Mouse (Mus musculus): ENCODE results near the gene Tmem131. TPM values are rescaled to one million over a fixed set of nuclear protein-coding genes. Genes with fewer than 3 reads are reported as not detected.

Tmem131 gene
- total and polyA plus RNA-seq, 2 experiments from 2014 or later, result 3.9 to 10.1 TPM

DNA sequence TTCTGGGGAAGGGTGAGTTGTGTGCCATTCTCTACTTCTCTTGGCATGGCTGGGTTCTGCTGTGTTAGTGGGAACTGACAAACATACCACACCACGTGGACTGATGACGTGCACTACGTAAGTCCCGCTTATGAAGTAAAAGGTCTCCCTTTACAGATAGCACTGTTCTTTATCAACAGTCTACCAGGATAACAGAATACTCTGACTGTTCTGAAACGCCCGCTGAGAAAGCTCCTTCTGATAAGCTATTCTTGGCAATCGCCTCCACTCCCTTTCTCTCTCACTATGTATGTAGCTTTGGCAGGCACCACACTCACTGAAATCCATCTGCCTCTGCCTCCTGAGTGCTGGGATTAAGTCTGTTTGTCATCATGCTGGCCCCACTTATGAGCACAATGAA lies 130.1 kb downstream of the Tmem131 start:
- TF ChIP-seq CTCF (IDR thresholded peaks at IDR 0.05; ENCODE audit: low read depth) (no peak), EP300 (IDR thresholded peaks at IDR 0.05; ENCODE audit: low read depth) (no peak)
- DNase-seq (ENCODE audit: low spot score) (peak; percentile 43), ATAC-seq (ENCODE audit: insufficient read depth, low read depth) (peak; percentile 62)
- no peak overlapping the region for H3K4me3 ChIP-seq (ENCODE audit: low read depth, low read length)
- no peaks in the 10 kb centered on the region for H3K9me3 ChIP-seq (replicated peaks; ENCODE audit: control insufficient read depth, low read length)
- WGBS, result 19% methylated on average over 7 of the region's 7 CpGs
- peaks cover 83% of the 10 kb centered on the region for H3K36me3 ChIP-seq (replicated peaks; ENCODE audit: control insufficient read depth, insufficient read depth, low read length)
- H3K4me1 ChIP-seq (ENCODE audit: control insufficient read depth, insufficient read depth), result no peaks in the 10 kb centered on the region
- no peak overlapping the region for H3K9ac ChIP-seq (replicated peaks; ENCODE audit: low read depth, low read length)
- peak overlapping the region; percentile 15; the same call in 1 of the 2 replicates for H3K4me2 ChIP-seq (ENCODE audit: low read depth, low read length)
- no peaks in the 10 kb centered on the region for H3K27me3 ChIP-seq (ENCODE audit: control insufficient read depth, insufficient read depth, low read length)
- peak overlapping the region; percentile 38; the same call in 1 of the 2 replicates for H3K27ac ChIP-seq (ENCODE audit: low read depth)

DNA sequence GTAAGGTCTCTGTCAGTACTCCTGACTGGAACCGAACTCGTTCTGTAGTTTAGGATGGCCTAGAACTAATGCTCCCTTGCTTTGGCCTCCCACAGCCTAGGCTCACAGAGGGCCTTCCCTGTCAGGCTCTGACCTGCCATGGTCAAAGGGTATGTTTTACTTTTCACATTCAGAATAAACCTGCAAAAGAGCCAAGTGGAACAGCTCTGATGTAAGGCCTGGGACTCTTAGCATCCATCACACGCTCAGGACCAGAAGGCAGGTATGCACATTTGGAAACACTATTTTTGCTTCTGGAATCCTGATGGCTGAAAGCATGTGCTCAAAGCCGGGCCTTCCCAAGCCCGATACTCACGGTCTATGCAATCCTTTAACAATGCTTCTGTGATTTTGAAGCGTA lies 131.7 kb downstream of the Tmem131 start:
- Histone ChIP-seq H3K4me2 (ENCODE audit: low read depth, low read length) (no peak overlapping the region), H3K27me3 (ENCODE audit: control insufficient read depth, insufficient read depth, low read length) (no peaks in the 10 kb centered on the region), H3K27ac (ENCODE audit: low read depth) (no peak overlapping the region), H3K36me3 (replicated peaks; ENCODE audit: control insufficient read depth, insufficient read depth, low read length) (peaks cover 83% of the 10 kb centered on the region), H3K9ac (replicated peaks; ENCODE audit: low read depth, low read length) (no peak overlapping the region), H3K4me1 (ENCODE audit: control insufficient read depth, insufficient read depth) (no peaks in the 10 kb centered on the region), H3K9me3 (replicated peaks; ENCODE audit: control insufficient read depth, low read length) (no peaks in the 10 kb centered on the region), H3K4me3 (ENCODE audit: low read depth, low read length) (no peak overlapping the region)
- DNase-seq (ENCODE audit: low spot score) (no peak), ATAC-seq (ENCODE audit: insufficient read depth, low read depth) (no peak)
- 94% methylated on average over 7 of the region's 7 CpGs for WGBS
- TF ChIP-seq EP300 (IDR thresholded peaks at IDR 0.05; ENCODE audit: low read depth) (no peak), CTCF (IDR thresholded peaks at IDR 0.05; ENCODE audit: low read depth) (no peak)

DNA sequence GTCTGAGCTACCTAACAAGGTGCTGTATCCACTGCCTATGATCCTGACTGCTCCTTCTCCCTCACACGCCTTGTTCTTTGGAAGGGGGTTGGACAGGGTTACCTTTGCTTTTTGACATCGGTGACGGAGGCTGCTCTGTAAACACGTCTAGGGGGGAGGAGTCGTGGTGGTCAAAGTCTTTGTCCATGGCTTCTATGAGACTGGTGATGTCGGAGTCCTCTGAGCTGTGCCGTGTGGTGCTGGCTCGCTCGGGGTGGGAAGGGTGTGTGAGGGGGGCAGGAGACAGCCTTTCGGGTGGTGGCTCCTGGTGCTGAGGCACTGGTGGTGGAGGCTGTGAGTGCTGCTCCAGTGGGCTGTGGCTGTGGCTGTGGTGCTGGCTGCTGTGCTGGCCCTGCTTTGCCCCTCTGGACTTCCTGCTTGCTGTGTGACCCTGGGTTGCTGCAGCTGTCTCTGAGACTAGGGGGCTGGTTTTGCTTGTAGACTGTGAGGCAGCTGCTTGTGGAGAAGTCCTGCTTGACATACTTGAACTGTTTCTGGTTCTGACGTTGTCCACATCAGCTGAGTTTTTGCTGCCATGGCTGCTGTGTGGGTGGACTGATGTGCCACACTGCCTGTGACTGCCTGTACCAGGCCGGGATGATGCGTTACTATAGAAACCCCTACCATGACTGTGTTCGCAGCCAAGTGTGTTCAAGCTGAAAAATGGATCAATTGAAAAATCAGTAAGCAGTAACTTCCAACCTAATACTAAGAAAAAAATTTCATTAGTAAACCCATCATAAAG lies 135.5 kb downstream of the Tmem131 start:
- Histone ChIP-seq H3K4me1 (ENCODE audit: control insufficient read depth, insufficient read depth) (no peaks in the 10 kb centered on the region), H3K27ac (ENCODE audit: low read depth) (no peak overlapping the region), H3K9ac (replicated peaks; ENCODE audit: low read depth, low read length) (no peak overlapping the region), H3K27me3 (ENCODE audit: control insufficient read depth, insufficient read depth, low read length) (no peaks in the 10 kb centered on the region), H3K9me3 (replicated peaks; ENCODE audit: control insufficient read depth, low read length) (no peaks in the 10 kb centered on the region), H3K4me3 (ENCODE audit: low read depth, low read length) (no peak overlapping the region), H3K4me2 (ENCODE audit: low read depth, low read length) (no peak overlapping the region), H3K36me3 (replicated peaks; ENCODE audit: control insufficient read depth, insufficient read depth, low read length) (peaks cover 90% of the 10 kb centered on the region)
- DNase-seq (ENCODE audit: low spot score) (no peak), ATAC-seq (ENCODE audit: insufficient read depth, low read depth) (no peak)
- TF ChIP-seq CTCF (IDR thresholded peaks at IDR 0.05; ENCODE audit: low read depth) (no peak), EP300 (IDR thresholded peaks at IDR 0.05; ENCODE audit: low read depth) (no peak)
- WGBS, result 93% methylated on average over 14 of the region's 14 CpGs

DNA sequence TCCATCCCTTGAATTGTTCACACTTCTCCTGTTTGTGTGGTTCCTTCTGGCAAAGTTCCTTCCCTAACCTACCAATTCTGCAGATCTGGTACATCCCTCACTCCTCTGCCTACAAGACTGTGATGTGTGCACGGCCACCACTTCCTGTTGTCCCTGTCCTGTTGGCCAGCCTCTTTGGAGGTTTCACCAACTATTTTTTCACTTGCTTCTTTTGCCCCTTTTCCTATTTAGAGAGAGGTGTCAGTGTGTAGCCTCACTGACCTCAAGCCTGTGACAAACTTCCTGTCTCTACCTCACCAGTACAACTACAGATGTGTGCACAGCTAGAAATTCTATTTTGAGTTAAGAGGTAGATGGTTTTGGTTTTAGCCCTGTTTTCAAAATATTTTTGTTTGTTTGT lies 136.4 kb downstream of the Tmem131 start:
- Histone ChIP-seq H3K27ac (ENCODE audit: low read depth) (no peak overlapping the region), H3K9me3 (replicated peaks; ENCODE audit: control insufficient read depth, low read length) (no peaks in the 10 kb centered on the region), H3K4me2 (ENCODE audit: low read depth, low read length) (no peak overlapping the region), H3K4me1 (ENCODE audit: control insufficient read depth, insufficient read depth) (no peaks in the 10 kb centered on the region), H3K27me3 (ENCODE audit: control insufficient read depth, insufficient read depth, low read length) (no peaks in the 10 kb centered on the region), H3K4me3 (ENCODE audit: low read depth, low read length) (no peak overlapping the region), H3K36me3 (replicated peaks; ENCODE audit: control insufficient read depth, insufficient read depth, low read length) (peaks cover 86% of the 10 kb centered on the region), H3K9ac (replicated peaks; ENCODE audit: low read depth, low read length) (no peak overlapping the region)
- DNase-seq (ENCODE audit: low spot score) (no peak), ATAC-seq (ENCODE audit: insufficient read depth, low read depth) (no peak)
- no peak for TF ChIP-seq CTCF (IDR thresholded peaks at IDR 0.05; ENCODE audit: low read depth)
- no peak for TF ChIP-seq EP300 (IDR thresholded peaks at IDR 0.05; ENCODE audit: low read depth)
- 79% methylated on average over 1 of the region's 1 CpGs for WGBS

DNA sequence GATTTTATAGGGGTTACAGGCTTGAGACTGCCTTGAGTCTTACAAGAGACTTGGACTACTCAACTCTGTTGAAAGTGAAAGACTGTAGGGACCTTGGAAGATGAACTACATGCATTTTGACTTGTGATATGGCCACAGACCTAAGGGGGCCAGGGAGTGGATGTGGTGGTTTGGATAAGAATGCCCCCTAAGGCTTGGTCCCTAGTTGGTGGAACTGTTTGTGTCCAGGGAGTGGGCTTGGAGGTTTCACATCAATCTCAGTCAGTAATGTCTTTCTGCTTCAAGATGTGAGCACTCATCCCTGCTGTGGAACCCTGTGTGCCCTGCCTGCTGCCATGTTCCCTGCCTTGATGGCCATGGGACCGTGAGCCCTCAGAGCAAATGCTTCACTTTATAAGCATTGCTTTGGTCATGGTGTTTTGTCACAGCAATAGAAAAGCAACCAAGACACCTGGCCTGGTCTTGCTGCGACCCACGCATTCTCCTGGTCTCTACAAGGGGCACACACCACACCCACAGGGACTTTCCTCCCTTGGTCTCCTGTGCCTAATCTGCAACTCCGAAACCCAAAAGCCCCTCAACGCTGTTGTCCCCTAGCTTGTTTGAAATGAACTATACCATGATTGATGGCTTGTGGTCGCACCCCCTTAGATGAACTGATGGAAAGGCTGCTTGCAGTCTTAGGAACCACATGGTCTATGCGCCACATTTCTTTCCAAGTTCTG lies 137.1 kb downstream of the Tmem131 start:
- WGBS, result 95% methylated on average over 7 of the region's 7 CpGs
- Histone ChIP-seq H3K27ac (ENCODE audit: low read depth) (no peak overlapping the region), H3K4me1 (ENCODE audit: control insufficient read depth, insufficient read depth) (no peaks in the 10 kb centered on the region), H3K9me3 (replicated peaks; ENCODE audit: control insufficient read depth, low read length) (no peaks in the 10 kb centered on the region), H3K36me3 (replicated peaks; ENCODE audit: control insufficient read depth, insufficient read depth, low read length) (peaks cover 86% of the 10 kb centered on the region), H3K4me3 (ENCODE audit: low read depth, low read length) (no peak overlapping the region), H3K27me3 (ENCODE audit: control insufficient read depth, insufficient read depth, low read length) (no peaks in the 10 kb centered on the region), H3K4me2 (ENCODE audit: low read depth, low read length) (no peak overlapping the region), H3K9ac (replicated peaks; ENCODE audit: low read depth, low read length) (no peak overlapping the region)
- DNase-seq (ENCODE audit: low spot score) (no peak), ATAC-seq (ENCODE audit: insufficient read depth, low read depth) (no peak)
- TF ChIP-seq EP300 (IDR thresholded peaks at IDR 0.05; ENCODE audit: low read depth), result no peak
- TF ChIP-seq CTCF (IDR thresholded peaks at IDR 0.05; ENCODE audit: low read depth), result no peak
